Mouse (Mus musculus): ENCODE results near the gene Glrp1.

GRCm38 (mm10) chr1:88452198-88452597 lies 57.7 kb downstream of the Glrp1 start:
- TF ChIP-seq ZC3H11A (IDR thresholded peaks at IDR 0.05; ENCODE audit: borderline replicate concordance, low read depth, low read length) (no peak), ZNF384 (IDR thresholded peaks at IDR 0.05; ENCODE audit: low read depth, low read length) (no peak), HCFC1 (IDR thresholded peaks at IDR 0.05; ENCODE audit: borderline replicate concordance, insufficient read depth, low read length) (no peak), MAFK (IDR thresholded peaks at IDR 0.05; ENCODE audit: insufficient read depth, low read depth, low read length) (no peak)
